Mouse (Mus musculus) ZHBTc4 (cell line): Measurements from ENCODE around the gene Gm5640.
"Not testable (repeated sequence)": the region's sequence is repeated elsewhere in the genome, so short reads cannot be mapped to it uniquely, and the experiment has no call there.

Experiments
- DNase-seq: peaks from one replicate; pipeline ENCODE4 v3.0.0-alpha.2; 2011; ENCODE audit warnings: low read depth, low spot score

The Gm5640 gene

GRCm38 (mm10) chrX:74645466-74646323 is at the start of gene Gm5640:
Gene Gm5640, minus strand, starts transcription at chrX:74645635.
- DNase-seq: not testable (repeated sequence)

- DNase-seq: not testable (repeated sequence)
These were observed 958 bp upstream of the Gm5640 start for GRCm38 (mm10) chrX:74646393-74646792.

- DNase-seq: no peak
These were observed 53.1 kb downstream of the Gm5640 start, which contains the start of gene Olfr1325 for GRCm38 (mm10) chrX:74592379-74592778. Gene Olfr1325, plus strand, starts transcription at chrX:74592679.
